Comparison of ENCODE assay signal across 10 mouse cellular contexts in genomic region chr1:184187582-184187981, GRCm38 (mm10).
DNase-seq lines count a peak whose midpoint lies in the region; ATAC-seq and TF ChIP-seq lines count a peak whose summit lies in the region.
"Had no signal": no experiment of that assay in that cellular context is flagged by ENCODE, and none has a peak within 500 bp of the region (broad histone marks: within the 10 kb centered on the region; RNA-seq: fewer than 3 reads in every experiment).

No protein-coding gene starts in this region.

- no peak for ATAC-seq in liver, postnatal 0 days
- ATAC-seq in liver, embryonic 11.5 days (replicated peaks; ENCODE audit: low FRiP score): no peak
- ATAC-seq: inflammation-experienced regulatory T-cells, adult 6 months had no signal

- no peaks in the 10 kb centered on the region for H3K4me1 ChIP-seq in liver, postnatal 0 days (ENCODE audit: insufficient read depth)
- H3K4me1 ChIP-seq in liver, embryonic 11.5 days (replicated peaks; ENCODE audit: control insufficient read depth, insufficient read depth, low read length): no peaks in the 10 kb centered on the region
- H3K4me1 ChIP-seq: embryonic facial prominence, embryonic 15.5 days had no signal

- peak; percentile 10 for DNase-seq in adrenal gland, adult 2 months
- DNase-seq in adrenal gland, adult 8-10 months: no peak
- peak; percentile 29 to 48 for DNase-seq in heart, postnatal 10 days
- no peak for DNase-seq in heart, adult 8-10 months (ENCODE audit: low spot score)
- DNase-seq in liver, postnatal 0 days: no peak
- no peak for DNase-seq in liver, embryonic 11.5 days (ENCODE audit: low spot score)
- DNase-seq in adipocyte (ENCODE audit: low spot score) (peak; percentile 72), MN1 (ENCODE audit: low spot score) (no peak)

- intact Hi-C loops in heart, postnatal 10 days (cut with DNase I): no loop called here

- TF ChIP-seq EP300 in liver, postnatal 0 days (IDR thresholded peaks at IDR 0.05; ENCODE audit: low read depth): no peak

- H3K4me3 ChIP-seq in liver, postnatal 0 days (ENCODE audit: low read depth, low read length): no peak overlapping the region
- no peak overlapping the region for H3K4me3 ChIP-seq in liver, embryonic 11.5 days (ENCODE audit: low read depth, low read length)
- H3K4me3 ChIP-seq: embryonic facial prominence, embryonic 15.5 days had no signal

- peak; percentile 39; the same call in 1 of the 2 replicates for TF ChIP-seq CTCF in liver, postnatal 0 days (IDR thresholded peaks at IDR 0.05; ENCODE audit: low read depth)

- no peak overlapping the region for H3K4me2 ChIP-seq in liver, postnatal 0 days (ENCODE audit: low read depth, low read length)
- H3K4me2 ChIP-seq in liver, embryonic 11.5 days: no peak overlapping the region
- H3K4me2 ChIP-seq: embryonic facial prominence, embryonic 15.5 days had no signal

- H3K36me3 ChIP-seq in liver, postnatal 0 days (replicated peaks; ENCODE audit: insufficient read depth, low read length): no peaks in the 10 kb centered on the region
- H3K36me3 ChIP-seq in liver, embryonic 11.5 days (ENCODE audit: control insufficient read depth, insufficient read depth, low read length): no peaks in the 10 kb centered on the region
- H3K36me3 ChIP-seq: embryonic facial prominence, embryonic 15.5 days had no signal

- no peaks in the 10 kb centered on the region for H3K27me3 ChIP-seq in liver, postnatal 0 days (ENCODE audit: insufficient read depth, low read length)
- H3K27me3 ChIP-seq in liver, embryonic 11.5 days (replicated peaks; ENCODE audit: control insufficient read depth, insufficient read depth, low read length): no peaks in the 10 kb centered on the region
- H3K27me3 ChIP-seq: embryonic facial prominence, embryonic 15.5 days had no signal

- no peaks in the 10 kb centered on the region for H3K9me3 ChIP-seq in liver, postnatal 0 days (ENCODE audit: low read length)
- no peaks in the 10 kb centered on the region for H3K9me3 ChIP-seq in liver, embryonic 11.5 days (ENCODE audit: control insufficient read depth, low read length)
- H3K9me3 ChIP-seq: embryonic facial prominence, embryonic 15.5 days had no signal

- no peak overlapping the region for H3K9ac ChIP-seq in liver, postnatal 0 days (replicated peaks)
- no peak overlapping the region for H3K9ac ChIP-seq in liver, embryonic 11.5 days (ENCODE audit: low read depth, low read length)
- H3K9ac ChIP-seq: embryonic facial prominence, embryonic 15.5 days had no signal

- no peak overlapping the region for H3K27ac ChIP-seq in liver, postnatal 0 days (ENCODE audit: low read depth)
- H3K27ac ChIP-seq in liver, embryonic 11.5 days (ENCODE audit: low read depth, low read length): no peak overlapping the region
- H3K27ac ChIP-seq: embryonic facial prominence, embryonic 15.5 days had no signal

Comparison
In these comparisons a context has a peak if more than half of its experiments do, and no peak if none do; other contexts are left out.
1. DNase-seq: peak in adrenal gland, adult 2 months (single experiment), heart, postnatal 10 days (2 of 2) and adipocyte (single experiment); none in adrenal gland, adult 8-10 months (single experiment), heart, adult 8-10 months (single experiment), liver, postnatal 0 days (single experiment), liver, embryonic 11.5 days (single experiment) and MN1 (single experiment).